Mouse (Mus musculus): Measurements from ENCODE around the gene Tsn. TPM values are rescaled to one million over a fixed set of nuclear protein-coding genes. Genes with fewer than 3 reads are reported as not detected.

Tsn gene
- 164 and 175 TPM in 2 replicates for polyA plus RNA-seq (2012; rRNA removed)

- DNase-seq (ENCODE audit: low read depth) = no peak
Measured at GRCm38 (mm10) chr1:118311622-118312326, at the start of gene Tsn. Tsn (minus strand) TSS chr1:118311739.

GRCm38 (mm10) chr1:118359071-118359761 lies 47.7 kb upstream of the Tsn start:
- DNase-seq (ENCODE audit: low read depth) = no peak
- TF ChIP-seq CTCF (IDR thresholded peaks at IDR 0.05; ENCODE audit: borderline replicate concordance, extremely low read depth, insufficient read depth, insufficient read length) (no peak), POLR2A (IDR thresholded peaks at IDR 0.05; ENCODE audit: borderline replicate concordance, extremely low read depth, insufficient read depth, insufficient read length, poor library complexity, severe bottlenecking) (no peak)

More at GRCm38 (mm10) chr1:118311622-118312326, at the start of gene Tsn:
- no peak for TF ChIP-seq POLR2A (IDR thresholded peaks at IDR 0.05; ENCODE audit: borderline replicate concordance, extremely low read depth, insufficient read depth, insufficient read length, poor library complexity, severe bottlenecking)
- TF ChIP-seq CTCF (IDR thresholded peaks at IDR 0.05; ENCODE audit: borderline replicate concordance, extremely low read depth, insufficient read depth, insufficient read length) = no peak

- DNase-seq (ENCODE audit: low read depth) = no peak
- TF ChIP-seq POLR2A (IDR thresholded peaks at IDR 0.05; ENCODE audit: borderline replicate concordance, extremely low read depth, insufficient read depth, insufficient read length, poor library complexity, severe bottlenecking) (no peak), CTCF (IDR thresholded peaks at IDR 0.05; ENCODE audit: borderline replicate concordance, extremely low read depth, insufficient read depth, insufficient read length) (no peak)
Measured at GRCm38 (mm10) chr1:118349922-118350321, 38.4 kb upstream of the Tsn start.

GRCm38 (mm10) chr1:118343649-118344435 lies 32.3 kb upstream of the Tsn start:
- no peak for DNase-seq (ENCODE audit: low read depth)
- no peak for TF ChIP-seq POLR2A (IDR thresholded peaks at IDR 0.05; ENCODE audit: borderline replicate concordance, extremely low read depth, insufficient read depth, insufficient read length, poor library complexity, severe bottlenecking)
- TF ChIP-seq CTCF (IDR thresholded peaks at IDR 0.05; ENCODE audit: borderline replicate concordance, extremely low read depth, insufficient read depth, insufficient read length) = no peak

GRCm38 (mm10) chr1:118337921-118338320 lies 26.4 kb upstream of the Tsn start:
- no peak for DNase-seq (ENCODE audit: low read depth)
- TF ChIP-seq CTCF (IDR thresholded peaks at IDR 0.05; ENCODE audit: borderline replicate concordance, extremely low read depth, insufficient read depth, insufficient read length) = no peak
- no peak for TF ChIP-seq POLR2A (IDR thresholded peaks at IDR 0.05; ENCODE audit: borderline replicate concordance, extremely low read depth, insufficient read depth, insufficient read length, poor library complexity, severe bottlenecking)

- DNase-seq (ENCODE audit: low read depth) = no peak
- TF ChIP-seq POLR2A (IDR thresholded peaks at IDR 0.05; ENCODE audit: borderline replicate concordance, extremely low read depth, insufficient read depth, insufficient read length, poor library complexity, severe bottlenecking) = no peak
- no peak for TF ChIP-seq CTCF (IDR thresholded peaks at IDR 0.05; ENCODE audit: borderline replicate concordance, extremely low read depth, insufficient read depth, insufficient read length)
Measured at GRCm38 (mm10) chr1:118335847-118336246, 24.3 kb upstream of the Tsn start.

GRCm38 (mm10) chr1:118334749-118335713 lies 23.5 kb upstream of the Tsn start:
- no peak for DNase-seq (ENCODE audit: low read depth)
- TF ChIP-seq POLR2A (IDR thresholded peaks at IDR 0.05; ENCODE audit: borderline replicate concordance, extremely low read depth, insufficient read depth, insufficient read length, poor library complexity, severe bottlenecking) (no peak), CTCF (IDR thresholded peaks at IDR 0.05; ENCODE audit: borderline replicate concordance, extremely low read depth, insufficient read depth, insufficient read length) (no peak)

- TF ChIP-seq CTCF (IDR thresholded peaks at IDR 0.05; ENCODE audit: borderline replicate concordance, extremely low read depth, insufficient read depth, insufficient read length) (peak; percentile 85), POLR2A (IDR thresholded peaks at IDR 0.05; ENCODE audit: borderline replicate concordance, extremely low read depth, insufficient read depth, insufficient read length, poor library complexity, severe bottlenecking) (peak; percentile 19; the same call in 1 of the 2 replicates)
- DNase-seq (ENCODE audit: low read depth) = peak; percentile 98
Measured at GRCm38 (mm10) chr1:118321661-118322201, 10.2 kb upstream of the Tsn start, which contains the start of gene Nifk. Nifk (plus strand) TSS chr1:118321839.

- TF ChIP-seq CTCF (IDR thresholded peaks at IDR 0.05; ENCODE audit: borderline replicate concordance, extremely low read depth, insufficient read depth, insufficient read length) (peak; percentile 43; the same call in 1 of the 2 replicates), POLR2A (IDR thresholded peaks at IDR 0.05; ENCODE audit: borderline replicate concordance, extremely low read depth, insufficient read depth, insufficient read length, poor library complexity, severe bottlenecking) (no peak)
- DNase-seq (ENCODE audit: low read depth) = no peak
Measured at GRCm38 (mm10) chr1:118320696-118321095, 9.2 kb upstream of the Tsn start.

Measured in brain, embryonic 14.5 days (tissue).